Mouse (Mus musculus) layer of hippocampus, adult 18-20 months (tissue): Measurements from ENCODE around the gene Ankrd55. TPM values are rescaled to one million over a fixed set of nuclear protein-coding genes. Genes with fewer than 3 reads are reported as not detected.

Experiments used
- DNase-seq, 2 experiments: peaks; one replicate each; pipeline ENCODE4 v3.0.0; 2022; ENCODE audit warnings: low spot score in 2 of 2
- total RNA-seq, 2 experiments: library from RNA; stranded (reverse); gene quantifications; 2 replicates each; pipeline ENCODE4 v1.2.3; 2021

The Ankrd55 gene
- total RNA-seq, 2 experiments from 2014 or later: 4.1 to 4.2 TPM

GRCm38 (mm10) chr13:112371729-112372128, 83.5 kb downstream of the Ankrd55 start:
- DNase-seq: no peak

DNA sequence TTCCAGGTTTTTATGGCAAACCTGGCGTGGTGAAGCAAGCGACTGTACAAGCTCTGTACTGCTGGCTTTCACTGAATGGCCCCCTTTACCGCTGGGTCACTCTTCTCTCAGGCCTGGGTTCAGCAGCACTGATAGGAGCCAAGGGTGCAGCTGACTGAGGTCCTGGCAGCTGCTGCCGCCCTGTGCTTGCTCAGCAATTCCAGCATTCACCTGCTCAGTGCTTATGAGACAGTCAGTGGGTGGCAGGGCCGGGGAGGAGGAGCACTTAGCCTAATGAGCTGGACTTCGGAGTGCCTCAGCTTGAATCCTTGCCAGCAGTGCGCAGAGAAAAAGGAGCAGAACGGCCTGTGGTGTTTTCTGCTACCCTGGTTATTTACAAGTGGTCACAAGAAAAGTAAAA, 87.5 kb downstream of the Ankrd55 start:
- DNase-seq: no peak

DNA sequence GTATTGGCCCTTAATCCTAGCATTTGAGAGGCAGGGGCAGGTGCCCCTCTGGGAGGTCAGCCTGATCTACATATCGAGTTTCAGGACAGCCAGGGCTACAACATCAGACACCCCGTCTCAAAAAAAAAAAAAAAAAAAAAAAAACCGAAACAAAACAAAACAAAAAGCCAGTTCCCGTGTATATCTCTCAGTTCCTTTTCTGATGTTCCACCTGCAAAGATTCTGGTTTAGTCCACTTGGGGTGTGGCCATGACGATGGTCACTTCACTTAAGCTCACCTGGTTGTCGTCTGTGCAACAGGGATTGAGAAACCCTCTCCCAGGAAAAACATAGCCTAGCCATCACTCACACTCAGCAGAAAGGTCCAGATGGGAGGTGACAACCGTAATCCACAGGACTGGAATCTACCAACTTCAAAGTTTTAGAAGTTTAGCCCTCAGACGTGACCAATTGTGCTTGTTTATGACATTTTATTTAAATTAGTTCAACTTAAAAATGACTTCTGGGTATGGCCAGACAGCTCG, 90.6 kb downstream of the Ankrd55 start:
- DNase-seq: no peak

GRCm38 (mm10) chr13:112381476-112381875, 93.2 kb downstream of the Ankrd55 start:
- DNase-seq: no peak

- no peak for DNase-seq
These were observed 94.2 kb downstream of the Ankrd55 start for GRCm38 (mm10) chr13:112382457-112382856.

DNA sequence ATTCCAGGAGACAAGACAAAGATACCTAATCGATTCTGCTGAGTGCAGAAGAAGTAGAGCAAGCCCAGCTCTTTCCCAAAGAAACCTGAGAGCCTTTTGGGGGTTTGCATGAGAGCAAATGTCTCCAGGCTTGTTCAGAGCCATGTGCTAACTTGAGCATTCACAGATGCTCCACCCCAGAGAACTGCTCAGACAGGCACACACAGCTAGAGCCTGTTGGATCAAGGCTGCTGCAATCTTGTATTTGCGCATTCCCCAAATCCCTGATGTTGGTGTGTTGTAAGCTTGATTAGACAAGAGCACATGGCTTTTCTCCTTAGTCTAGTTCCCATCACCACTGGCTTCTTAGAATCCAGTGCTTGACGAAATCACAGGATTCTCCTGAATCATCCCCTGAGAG, 94.7 kb downstream of the Ankrd55 start:
- DNase-seq: no peak

- no peak for DNase-seq
These were observed 95.8 kb downstream of the Ankrd55 start for GRCm38 (mm10) chr13:112383941-112384659.

DNA sequence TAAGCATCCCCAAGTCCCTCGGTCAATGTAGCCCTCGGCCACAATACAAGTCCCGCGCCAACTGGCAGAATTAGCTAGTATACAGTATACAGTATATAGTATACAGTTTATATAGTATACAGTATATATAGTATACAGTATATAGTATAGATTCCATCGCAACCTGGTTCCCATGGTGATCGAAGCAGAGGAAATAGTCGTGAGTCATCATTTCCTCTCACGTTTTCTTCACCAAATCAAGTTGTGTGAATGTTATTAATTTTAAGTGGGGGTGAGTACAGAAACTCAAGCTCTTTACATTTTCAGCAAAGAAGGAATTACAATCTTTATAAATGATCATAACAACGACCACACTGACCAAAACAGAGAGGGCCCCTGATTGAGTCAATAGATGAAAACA, 96.8 kb downstream of the Ankrd55 start:
- DNase-seq: no peak

DNA sequence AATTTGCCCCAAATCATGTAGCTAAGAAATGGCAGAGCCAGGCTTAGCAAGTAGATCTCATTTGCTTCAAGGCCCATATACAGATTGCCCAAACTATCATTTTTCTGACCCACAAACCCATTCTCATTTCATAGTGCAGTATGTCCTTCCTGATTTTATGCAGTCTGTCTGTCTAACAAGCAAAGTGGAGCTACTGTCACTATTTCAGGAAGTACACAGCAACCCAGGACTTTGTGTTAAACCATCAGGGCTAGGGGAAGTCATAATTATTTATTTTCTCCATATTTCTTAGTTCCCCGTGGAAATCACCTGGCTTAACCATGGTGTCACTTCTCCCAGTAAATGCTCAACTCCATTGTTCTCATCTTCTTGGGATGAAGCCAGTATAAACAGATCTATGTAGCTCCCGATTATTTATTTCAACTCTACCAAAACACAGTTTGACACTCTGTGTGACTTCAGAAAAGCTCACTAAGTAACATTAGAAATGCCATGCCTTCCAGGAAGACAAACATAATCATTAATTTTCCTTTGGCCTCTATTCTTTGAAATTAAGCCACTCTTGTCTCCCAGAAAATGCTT, 98.3 kb downstream of the Ankrd55 start:
- DNase-seq: no peak

- no peak for DNase-seq
These were observed 99.0 kb downstream of the Ankrd55 start for GRCm38 (mm10) chr13:112387279-112387678.

DNA sequence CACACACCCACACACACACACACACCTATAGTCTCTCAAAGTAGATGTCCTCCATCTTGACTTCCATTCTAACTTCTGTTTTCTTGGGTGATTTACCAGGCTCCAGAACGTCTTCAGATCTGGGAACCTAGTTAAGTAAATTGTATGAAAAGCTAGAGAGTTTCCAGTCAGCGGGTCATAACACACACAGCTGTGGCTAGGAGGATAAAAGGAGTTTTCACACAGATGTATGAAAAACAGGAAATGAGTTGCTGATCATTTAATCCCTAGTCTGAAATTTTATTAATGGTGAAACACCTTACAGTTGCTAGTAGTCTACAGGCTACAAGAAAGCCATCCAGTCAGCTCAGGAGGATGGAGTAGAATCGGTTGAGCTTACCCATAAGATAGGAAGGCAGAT, 99.9 kb downstream of the Ankrd55 start:
- DNase-seq: no peak

- DNase-seq: no peak
These were observed 102.0 kb downstream of the Ankrd55 start for GRCm38 (mm10) chr13:112390206-112390605.

DNA sequence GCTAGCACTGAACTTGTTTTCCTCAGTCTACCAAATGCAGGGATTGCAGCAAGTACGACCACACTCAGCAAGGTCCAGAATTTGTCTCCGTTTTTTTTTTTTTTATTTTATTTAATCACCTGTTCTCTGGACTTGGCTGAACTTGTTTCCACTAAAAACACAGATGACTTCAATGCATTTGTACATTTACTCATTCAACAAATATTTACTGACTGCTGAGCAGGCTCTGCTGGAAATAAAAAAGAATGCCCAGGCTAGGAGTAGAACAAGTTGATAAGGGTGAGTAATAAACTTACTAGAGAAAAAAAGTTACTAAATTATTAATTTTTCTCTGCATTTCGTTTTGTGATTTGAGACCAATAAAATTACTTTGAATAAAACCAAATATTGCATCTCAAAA, 103.1 kb downstream of the Ankrd55 start:
- no peak for DNase-seq

- DNase-seq: no peak
These were observed 105.1 kb downstream of the Ankrd55 start for GRCm38 (mm10) chr13:112393356-112393755.

DNA sequence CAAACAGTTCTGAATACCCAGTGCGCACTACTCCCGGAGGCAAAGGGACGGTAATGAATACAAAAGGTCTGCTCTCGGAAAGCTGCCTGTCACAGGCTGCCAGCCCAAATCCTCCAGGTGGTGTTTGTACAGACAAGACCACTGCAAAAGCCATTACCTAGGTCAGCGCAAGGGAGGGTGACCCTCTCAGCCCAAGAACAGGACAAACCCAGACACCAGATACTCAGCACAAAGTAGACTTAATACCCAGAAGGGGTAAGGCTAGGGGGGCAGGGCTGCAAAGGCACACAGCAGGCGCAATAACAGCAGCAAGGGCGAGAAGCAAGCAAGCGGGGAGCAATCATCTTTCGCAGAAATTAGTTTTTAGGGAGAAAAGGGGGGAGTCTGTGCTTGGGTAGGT, 106.0 kb downstream of the Ankrd55 start:
- no peak for DNase-seq

- no peak for DNase-seq
These were observed 116.5 kb downstream of the Ankrd55 start for GRCm38 (mm10) chr13:112404723-112405122.

DNA sequence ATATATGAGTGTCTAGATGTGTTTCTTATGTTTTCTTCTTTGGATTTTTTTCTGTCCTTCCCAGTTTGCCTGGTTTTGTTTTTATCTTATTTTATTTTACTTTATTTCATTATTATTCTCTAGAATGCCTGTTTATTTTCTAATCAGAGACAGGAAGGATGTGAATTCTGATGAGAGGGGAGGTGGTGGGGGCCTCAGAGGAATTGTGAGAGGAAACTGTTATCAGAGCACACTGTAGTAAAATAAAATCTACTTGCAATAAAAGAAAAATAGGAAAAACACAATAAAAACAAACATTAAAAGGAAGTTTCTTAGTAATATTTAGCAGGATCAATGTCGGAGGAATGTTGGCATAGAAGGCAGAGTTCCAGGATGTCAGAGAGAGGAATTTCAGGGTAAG, 116.9 kb downstream of the Ankrd55 start:
- DNase-seq: no peak

- no peak for DNase-seq
These were observed 118.4 kb downstream of the Ankrd55 start for GRCm38 (mm10) chr13:112406618-112407017.

DNA sequence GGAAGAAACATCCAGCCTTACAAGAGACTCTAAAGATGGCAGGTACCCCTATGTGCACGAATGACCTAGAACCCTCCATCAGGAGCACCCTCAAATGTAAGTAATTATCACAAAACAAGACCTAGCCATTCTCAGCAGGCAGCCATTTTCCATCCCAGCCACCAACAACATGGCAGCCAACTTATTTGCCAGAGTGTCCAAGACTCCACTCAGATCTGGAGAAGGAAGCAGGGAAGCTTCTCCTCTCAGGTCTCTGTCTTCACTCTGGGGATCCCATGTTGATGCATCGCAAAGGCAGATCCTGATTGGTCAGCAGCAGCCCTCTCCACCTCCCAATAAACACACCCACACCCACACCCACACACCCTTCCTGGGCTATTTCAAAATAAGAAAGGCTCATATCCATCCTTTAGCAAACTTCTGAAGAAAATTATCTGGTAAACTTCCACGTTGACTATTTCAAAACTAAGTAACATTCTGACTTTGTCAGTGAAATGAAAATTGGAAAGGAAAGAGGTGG, 119.0 kb downstream of the Ankrd55 start:
- no peak for DNase-seq

GRCm38 (mm10) chr13:112407776-112408490, 119.7 kb downstream of the Ankrd55 start:
- no peak for DNase-seq

GRCm38 (mm10) chr13:112408701-112409100, 120.5 kb downstream of the Ankrd55 start:
- DNase-seq: no peak

DNA sequence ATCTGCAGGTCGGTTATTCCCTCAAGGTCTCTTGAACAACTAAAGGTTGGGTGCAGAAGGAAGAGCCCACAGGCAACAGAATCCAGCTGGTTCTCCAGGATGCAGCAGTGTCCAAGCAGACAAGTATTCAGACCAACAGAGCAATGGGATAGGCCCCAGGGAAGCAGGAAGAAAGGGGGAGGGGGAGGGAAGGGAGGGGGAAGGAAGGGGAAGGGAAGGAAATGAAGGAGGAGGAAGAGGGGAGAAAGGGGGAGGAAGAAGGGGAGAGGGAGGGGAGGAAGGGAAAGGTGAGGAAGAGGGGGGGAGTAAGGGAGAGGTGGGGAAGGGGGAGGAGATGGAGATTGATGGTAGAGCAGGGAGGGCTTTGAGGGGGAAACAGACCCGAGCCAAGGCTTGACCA, 121.1 kb downstream of the Ankrd55 start:
- DNase-seq: no peak
